Mouse (Mus musculus): ENCODE data around the gene Prkca. TPM values are rescaled to one million over a fixed set of nuclear protein-coding genes. Genes with fewer than 3 reads are reported as not detected.
A peak's percentile ranks its signal among the peaks of the same experiment; 100 is the strongest.

Prkca gene
- polyA plus RNA-seq, 1 experiment from 2014 or later = 5.3 TPM

GRCm38 (mm10) chr11:107993792-107994191 lies 349.9 kb downstream of the Prkca start:
- Histone ChIP-seq H3K9ac (ENCODE audit: low read length) (no peak overlapping the region), H3K4me2 (ENCODE audit: low read length) (no peak overlapping the region), H3K4me1 (ENCODE audit: control insufficient read depth, insufficient read depth, low read length) (no peaks in the 10 kb centered on the region), H3K27me3 (replicated peaks; ENCODE audit: control insufficient read depth, insufficient read depth, low read length) (no peaks in the 10 kb centered on the region), H3K4me3 (ENCODE audit: low read depth, low read length) (no peak overlapping the region), H3K27ac (ENCODE audit: low read depth, low read length) (no peak overlapping the region), H3K36me3 (ENCODE audit: control insufficient read depth, insufficient read depth, low read length) (no peaks in the 10 kb centered on the region), H3K9me3 (replicated peaks; ENCODE audit: control insufficient read depth, low read length) (no peaks in the 10 kb centered on the region)
- 78% methylated on average over 3 of the region's 3 CpGs for WGBS
- DNase-seq (ENCODE audit: low spot score) (no peak), ATAC-seq (no peak)

- Histone ChIP-seq H3K36me3 (ENCODE audit: control insufficient read depth, insufficient read depth, low read length) (no peaks in the 10 kb centered on the region), H3K4me3 (ENCODE audit: low read depth, low read length) (no peak overlapping the region), H3K27ac (ENCODE audit: low read depth, low read length) (no peak overlapping the region), H3K4me2 (ENCODE audit: low read length) (no peak overlapping the region), H3K27me3 (replicated peaks; ENCODE audit: control insufficient read depth, insufficient read depth, low read length) (no peaks in the 10 kb centered on the region), H3K9me3 (replicated peaks; ENCODE audit: control insufficient read depth, low read length) (no peaks in the 10 kb centered on the region), H3K4me1 (ENCODE audit: control insufficient read depth, insufficient read depth, low read length) (no peaks in the 10 kb centered on the region), H3K9ac (ENCODE audit: low read length) (no peak overlapping the region)
- no peak for DNase-seq (ENCODE audit: low spot score)
- ATAC-seq = no peak
- 50% methylated on average over 11 of the region's 11 CpGs for WGBS
These were observed 351.2 kb downstream of the Prkca start for GRCm38 (mm10) chr11:107992500-107992899.

- Histone ChIP-seq H3K4me2 (ENCODE audit: low read length) (no peak overlapping the region), H3K4me3 (ENCODE audit: low read depth, low read length) (no peak overlapping the region), H3K4me1 (ENCODE audit: control insufficient read depth, insufficient read depth, low read length) (no peaks in the 10 kb centered on the region), H3K27me3 (replicated peaks; ENCODE audit: control insufficient read depth, insufficient read depth, low read length) (no peaks in the 10 kb centered on the region), H3K9me3 (replicated peaks; ENCODE audit: control insufficient read depth, low read length) (no peaks in the 10 kb centered on the region), H3K27ac (ENCODE audit: low read depth, low read length) (no peak overlapping the region), H3K36me3 (ENCODE audit: control insufficient read depth, insufficient read depth, low read length) (no peaks in the 10 kb centered on the region), H3K9ac (ENCODE audit: low read length) (no peak overlapping the region)
- no peak for DNase-seq (ENCODE audit: low spot score)
- WGBS = 68% methylated on average over 7 of the region's 7 CpGs
- ATAC-seq = no peak
These were observed 351.7 kb downstream of the Prkca start for GRCm38 (mm10) chr11:107991990-107992389.

DNA sequence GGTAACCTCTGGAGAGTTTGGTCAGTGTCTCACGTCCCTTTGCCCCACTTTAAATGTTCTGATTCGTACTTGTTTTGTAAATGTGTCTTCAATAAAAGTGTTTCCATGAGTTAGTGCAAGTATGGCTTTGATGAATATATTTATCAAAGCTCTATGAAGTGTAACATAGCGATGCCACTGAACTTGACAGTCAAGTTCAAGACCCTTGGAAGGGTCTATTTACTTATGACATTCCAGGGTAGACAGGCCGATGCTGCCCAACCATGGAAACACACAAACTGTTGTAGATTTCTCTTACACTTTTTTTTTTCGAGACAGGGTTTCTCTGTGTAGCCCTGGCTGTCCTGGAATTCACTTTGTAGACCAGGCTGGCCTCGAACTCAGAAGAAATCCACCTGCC lies 354.5 kb downstream of the Prkca start:
- Histone ChIP-seq H3K4me1 (ENCODE audit: control insufficient read depth, insufficient read depth, low read length) (no peaks in the 10 kb centered on the region), H3K4me3 (ENCODE audit: low read depth, low read length) (no peak overlapping the region), H3K4me2 (ENCODE audit: low read length) (no peak overlapping the region), H3K27ac (ENCODE audit: low read depth, low read length) (no peak overlapping the region), H3K27me3 (replicated peaks; ENCODE audit: control insufficient read depth, insufficient read depth, low read length) (no peaks in the 10 kb centered on the region), H3K9ac (ENCODE audit: low read length) (no peak overlapping the region), H3K36me3 (ENCODE audit: control insufficient read depth, insufficient read depth, low read length) (no peaks in the 10 kb centered on the region), H3K9me3 (replicated peaks; ENCODE audit: control insufficient read depth, low read length) (no peaks in the 10 kb centered on the region)
- DNase-seq (ENCODE audit: low spot score) (no peak), ATAC-seq (no peak)
- WGBS = 86% methylated on average over 6 of the region's 6 CpGs

DNA sequence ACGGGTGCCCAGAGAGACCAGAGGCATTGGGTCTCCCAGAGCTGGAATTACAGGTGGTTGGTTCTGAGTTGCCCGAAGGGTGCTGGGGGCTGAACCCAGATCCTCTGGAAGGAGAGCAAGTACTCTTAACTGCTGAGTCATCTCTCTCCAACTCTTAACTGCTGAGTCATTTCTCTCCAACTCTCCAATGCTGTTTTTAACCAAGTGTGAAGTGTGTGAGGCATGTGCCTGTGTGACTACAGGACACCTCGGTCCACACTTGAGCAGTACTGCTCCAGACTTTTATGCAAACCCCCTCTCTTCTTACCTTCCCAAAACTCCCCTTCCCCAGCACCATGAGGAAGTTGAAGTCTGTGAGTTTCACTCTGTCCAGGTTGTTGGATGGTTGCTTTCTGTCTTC lies 357.8 kb downstream of the Prkca start:
- Histone ChIP-seq H3K9ac (ENCODE audit: low read length) (no peak overlapping the region), H3K9me3 (replicated peaks; ENCODE audit: control insufficient read depth, low read length) (no peaks in the 10 kb centered on the region), H3K36me3 (ENCODE audit: control insufficient read depth, insufficient read depth, low read length) (no peaks in the 10 kb centered on the region), H3K4me2 (ENCODE audit: low read length) (no peak overlapping the region), H3K4me1 (ENCODE audit: control insufficient read depth, insufficient read depth, low read length) (peaks cover 3% of the 10 kb centered on the region), H3K4me3 (ENCODE audit: low read depth, low read length) (no peak overlapping the region), H3K27ac (ENCODE audit: low read depth, low read length) (no peak overlapping the region), H3K27me3 (replicated peaks; ENCODE audit: control insufficient read depth, insufficient read depth, low read length) (no peaks in the 10 kb centered on the region)
- ATAC-seq (no peak), DNase-seq (ENCODE audit: low spot score) (no peak)
- 95% methylated on average over 3 of the region's 3 CpGs for WGBS

GRCm38 (mm10) chr11:107983883-107984282 lies 359.8 kb downstream of the Prkca start:
- Histone ChIP-seq H3K36me3 (ENCODE audit: control insufficient read depth, insufficient read depth, low read length) (no peaks in the 10 kb centered on the region), H3K27me3 (replicated peaks; ENCODE audit: control insufficient read depth, insufficient read depth, low read length) (no peaks in the 10 kb centered on the region), H3K27ac (ENCODE audit: low read depth, low read length) (no peak overlapping the region), H3K9ac (ENCODE audit: low read length) (no peak overlapping the region), H3K4me2 (ENCODE audit: low read length) (no peak overlapping the region), H3K4me3 (ENCODE audit: low read depth, low read length) (no peak overlapping the region), H3K4me1 (ENCODE audit: control insufficient read depth, insufficient read depth, low read length) (peaks cover 9% of the 10 kb centered on the region), H3K9me3 (replicated peaks; ENCODE audit: control insufficient read depth, low read length) (no peaks in the 10 kb centered on the region)
- ATAC-seq (no peak), DNase-seq (ENCODE audit: low spot score) (no peak)
- WGBS = 89% methylated on average over 12 of the region's 12 CpGs

DNA sequence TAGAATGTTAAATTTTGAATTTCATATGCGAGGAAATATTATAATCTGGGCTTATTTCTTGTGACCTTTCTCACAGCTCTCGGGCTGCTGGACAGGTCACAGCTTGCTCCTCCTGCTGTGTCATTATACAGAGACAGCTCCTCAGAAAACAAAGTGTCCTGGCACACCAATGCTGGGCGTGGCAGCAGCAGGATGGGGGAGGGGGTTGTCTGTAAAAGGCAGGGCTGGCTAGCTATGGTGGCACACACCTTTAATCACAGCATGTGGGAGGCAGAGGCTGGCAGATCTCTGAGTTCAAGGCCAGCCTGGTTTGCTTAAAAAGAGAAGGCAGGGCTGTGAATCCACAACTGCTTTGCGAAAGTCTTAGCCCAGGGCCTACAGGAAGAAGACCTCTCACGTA lies 360.5 kb downstream of the Prkca start:
- WGBS = 57% methylated on average over 5 of the region's 5 CpGs
- no peak for ATAC-seq

GRCm38 (mm10) chr11:107982225-107982896 lies 361.4 kb downstream of the Prkca start:
- ATAC-seq = peak; percentile 85
- peaks cover 2% of the 10 kb centered on the region; the same call in 1 of the 2 replicates for H3K36me3 ChIP-seq (ENCODE audit: control insufficient read depth, insufficient read depth, low read length)
- 22% methylated on average over 16 of the region's 16 CpGs for WGBS
- no peak overlapping the region for H3K4me3 ChIP-seq (ENCODE audit: low read depth, low read length)
- no peak overlapping the region for H3K27ac ChIP-seq (ENCODE audit: low read depth, low read length)
- peak; percentile 88 for DNase-seq (ENCODE audit: low spot score)
- H3K9me3 ChIP-seq (replicated peaks; ENCODE audit: control insufficient read depth, low read length) = no peaks in the 10 kb centered on the region
- no peaks in the 10 kb centered on the region for H3K27me3 ChIP-seq (replicated peaks; ENCODE audit: control insufficient read depth, insufficient read depth, low read length)
- H3K4me1 ChIP-seq (ENCODE audit: control insufficient read depth, insufficient read depth, low read length) = peaks cover 9% of the 10 kb centered on the region
- H3K9ac ChIP-seq (ENCODE audit: low read length) = no peak overlapping the region
- no peak overlapping the region for H3K4me2 ChIP-seq (ENCODE audit: low read length)

More for the DNA sequence above, 360.5 kb downstream of the Prkca start:
- Histone ChIP-seq H3K27me3 (replicated peaks; ENCODE audit: control insufficient read depth, insufficient read depth, low read length) (no peaks in the 10 kb centered on the region), H3K9ac (ENCODE audit: low read length) (no peak overlapping the region), H3K27ac (ENCODE audit: low read depth, low read length) (no peak overlapping the region), H3K9me3 (replicated peaks; ENCODE audit: control insufficient read depth, low read length) (no peaks in the 10 kb centered on the region), H3K4me2 (ENCODE audit: low read length) (no peak overlapping the region), H3K36me3 (ENCODE audit: control insufficient read depth, insufficient read depth, low read length) (no peaks in the 10 kb centered on the region), H3K4me1 (ENCODE audit: control insufficient read depth, insufficient read depth, low read length) (peaks cover 9% of the 10 kb centered on the region), H3K4me3 (ENCODE audit: low read depth, low read length) (no peak overlapping the region)
- DNase-seq (ENCODE audit: low spot score) = no peak

- Histone ChIP-seq H3K27ac (ENCODE audit: low read depth, low read length) (no peak overlapping the region), H3K4me2 (ENCODE audit: low read length) (peak overlapping the region; percentile 1; the same call in 1 of the 2 replicates), H3K4me3 (ENCODE audit: low read depth, low read length) (no peak overlapping the region), H3K4me1 (ENCODE audit: control insufficient read depth, insufficient read depth, low read length) (peaks cover 9% of the 10 kb centered on the region), H3K9me3 (replicated peaks; ENCODE audit: control insufficient read depth, low read length) (no peaks in the 10 kb centered on the region), H3K27me3 (replicated peaks; ENCODE audit: control insufficient read depth, insufficient read depth, low read length) (no peaks in the 10 kb centered on the region), H3K36me3 (ENCODE audit: control insufficient read depth, insufficient read depth, low read length) (peaks cover 3% of the 10 kb centered on the region; the same call in 1 of the 2 replicates), H3K9ac (ENCODE audit: low read length) (peak overlapping the region; percentile 33)
- DNase-seq (ENCODE audit: low spot score) (peak; percentile 58), ATAC-seq (peak; percentile 65)
- WGBS = 9% methylated on average over 22 of the region's 22 CpGs
These were observed 364.1 kb downstream of the Prkca start for GRCm38 (mm10) chr11:107979497-107980174.
